Mouse (Mus musculus) kidney, embryonic 16.5 days (tissue): ENCODE data around the gene Tcn2. TPM values are rescaled to one million over a fixed set of nuclear protein-coding genes. Genes with fewer than 3 reads are reported as not detected.
A peak's percentile ranks its signal among the peaks of the same experiment; 100 is the strongest.

Source experiments
- ATAC-seq: fragments of 200-750 bp; cut with Nextera tagmentation; 2 replicates; pipeline ENCODE4 v1.8.0; 2017; ENCODE audit warnings: moderate TSS enrichment; ENCODE audit not compliant: low FRiP score, low TSS enrichment
- H3K27ac ChIP-seq: fragments of 300-500 bp; sonication (generic); 2 replicates; pipeline ENCODE4 v1.5.1; 2014; ENCODE audit warnings: low read length
- H3K27me3 ChIP-seq: fragments of 300-500 bp; sonication (generic); 2 replicates; pipeline ENCODE4 v1.6.1; 2014; ENCODE audit warnings: low read length, control low read depth, mixed read lengths; ENCODE audit not compliant: insufficient read depth
- H3K36me3 ChIP-seq: fragments of 300-500 bp; sonication (generic); 2 replicates; pipeline ENCODE4 v1.6.1; 2014; ENCODE audit warnings: low read length, control low read depth, mixed read lengths; ENCODE audit not compliant: insufficient read depth
- H3K4me1 ChIP-seq: fragments of 300-500 bp; sonication (generic); 2 replicates; pipeline ENCODE4 v1.6.1; 2014; ENCODE audit warnings: low read length, control low read depth, mixed read lengths; ENCODE audit not compliant: insufficient read depth
- H3K4me2 ChIP-seq: fragments of 300-500 bp; sonication (generic); replicated peaks from 2 replicates; pipeline ENCODE4 v1.6.1; 2014; ENCODE audit warnings: low read depth, low read length
- H3K4me3 ChIP-seq: fragments of 300-500 bp; sonication (generic); 2 replicates; pipeline ENCODE4 v1.5.1; 2014; ENCODE audit warnings: mild to moderate bottlenecking, low read length
- H3K9ac ChIP-seq: fragments of 300-500 bp; sonication (generic); replicated peaks from 2 replicates; pipeline ENCODE4 v1.6.1; 2014; ENCODE audit warnings: low read length
- H3K9me3 ChIP-seq: fragments of 300-500 bp; sonication (generic); 2 replicates; pipeline ENCODE4 v1.6.1; 2016; ENCODE audit warnings: low read length, control low read depth
- WGBS: fragments of 180-500 bp; shearing (Covaris S2); extraction: QIAGEN DNeasy Blood & Tissue Kit; methylation state at CpG from one replicate; pipeline ENCODE4 v1.1.7; 2014; 5-methylcytosine and 5-hydroxymethylcytosine counted together
- polyA plus RNA-seq: library from polyadenylated mRNA; unstranded; fragments of >200 nt; fragmentation: Nextera tagmentation; extraction: Ambion mirVana; gene quantifications from 2 replicates; pipeline ENCODE4 v1.2.1, GENCODE M21; 2015

Tcn2 gene
- polyA plus RNA-seq, 1 experiment from 2014 or later: 173 TPM

- no peak overlapping the region for H3K4me3 ChIP-seq
- peaks cover 5% of the 10 kb centered on the region for H3K36me3 ChIP-seq
- no peak overlapping the region for H3K4me2 ChIP-seq
- H3K27ac ChIP-seq: no peak overlapping the region
- no peaks in the 10 kb centered on the region for H3K27me3 ChIP-seq
- ATAC-seq: no peak
- H3K4me1 ChIP-seq: no peaks in the 10 kb centered on the region
- no peak overlapping the region for H3K9ac ChIP-seq
- no peaks in the 10 kb centered on the region for H3K9me3 ChIP-seq
- 77% methylated on average over 5 of the region's 5 CpGs for WGBS
These were observed 28.9 kb downstream of the Tcn2 start for GRCm38 (mm10) chr11:3903046-3903445.

- Histone ChIP-seq H3K4me2 (no peak overlapping the region), H3K27me3 (no peaks in the 10 kb centered on the region), H3K27ac (no peak overlapping the region), H3K9me3 (no peaks in the 10 kb centered on the region), H3K4me1 (no peaks in the 10 kb centered on the region), H3K9ac (no peak overlapping the region), H3K36me3 (peaks cover 5% of the 10 kb centered on the region), H3K4me3 (no peak overlapping the region)
- 87% methylated on average over 3 of the region's 3 CpGs for WGBS
- no peak for ATAC-seq
These were observed 29.4 kb downstream of the Tcn2 start for GRCm38 (mm10) chr11:3902516-3902915.

GRCm38 (mm10) chr11:3900296-3900695, 31.7 kb downstream of the Tcn2 start:
- WGBS: 85% methylated on average over 6 of the region's 6 CpGs
- no peak for ATAC-seq
- H3K9ac ChIP-seq: no peak overlapping the region

GRCm38 (mm10) chr11:3895933-3896332, 36.0 kb downstream of the Tcn2 start:
- Histone ChIP-seq H3K9ac (no peak overlapping the region), H3K27me3 (no peaks in the 10 kb centered on the region), H3K27ac (peak overlapping the region; percentile 24; the same call in 1 of the 2 replicates), H3K9me3 (no peaks in the 10 kb centered on the region), H3K36me3 (peaks cover 5% of the 10 kb centered on the region), H3K4me1 (peaks cover 15% of the 10 kb centered on the region; the same call in 1 of the 2 replicates), H3K4me3 (no peak overlapping the region), H3K4me2 (no peak overlapping the region)
- WGBS: 81% methylated on average over 1 of the region's 1 CpGs
- ATAC-seq: no peak

More at GRCm38 (mm10) chr11:3900296-3900695, 31.7 kb downstream of the Tcn2 start:
- no peak overlapping the region for H3K4me2 ChIP-seq
- peaks cover 11% of the 10 kb centered on the region; the same call in 1 of the 2 replicates for H3K4me1 ChIP-seq
- no peaks in the 10 kb centered on the region for H3K27me3 ChIP-seq
- H3K4me3 ChIP-seq: no peak overlapping the region
- no peak overlapping the region for H3K27ac ChIP-seq
- peaks cover 5% of the 10 kb centered on the region for H3K36me3 ChIP-seq
- H3K9me3 ChIP-seq: no peaks in the 10 kb centered on the region

- no peak; the same call in 1 of the 2 replicates for ATAC-seq
These were observed 36.5 kb downstream of the Tcn2 start for GRCm38 (mm10) chr11:3895458-3895857.

GRCm38 (mm10) chr11:3894406-3895281, 37.3 kb downstream of the Tcn2 start, which contains the start of the genes 4921536K21Rik and Dusp18:
Gene 4921536K21Rik, minus strand, starts transcription at chr11:3895098.
Gene Dusp18, plus strand, starts transcription at chr11:3895240.
- Histone ChIP-seq H3K4me1 (peaks cover 15% of the 10 kb centered on the region; the same call in 1 of the 2 replicates), H3K27ac (peak within 1 kb of the TSS; percentile 97), H3K4me3 (peak within 1 kb of the TSS; percentile 63), H3K9ac (peak within 1 kb of the TSS; percentile 80), H3K36me3 (peaks cover 5% of the 10 kb centered on the region), H3K27me3 (no peaks in the 10 kb centered on the region), H3K9me3 (no peaks in the 10 kb centered on the region), H3K4me2 (peak within 1 kb of the TSS; percentile 95)
- WGBS: 3% methylated on average over 46 of the region's 46 CpGs
- ATAC-seq: peak; percentile 98

More at GRCm38 (mm10) chr11:3895458-3895857, 36.5 kb downstream of the Tcn2 start:
- Histone ChIP-seq H3K4me1 (peaks cover 15% of the 10 kb centered on the region; the same call in 1 of the 2 replicates), H3K9ac (peak overlapping the region; percentile 80), H3K4me3 (peak overlapping the region; percentile 63), H3K36me3 (peaks cover 5% of the 10 kb centered on the region), H3K27ac (peak overlapping the region; percentile 97), H3K4me2 (peak overlapping the region; percentile 95), H3K27me3 (no peaks in the 10 kb centered on the region), H3K9me3 (no peaks in the 10 kb centered on the region)
- 3% methylated on average over 10 of the region's 10 CpGs for WGBS

- no peaks in the 10 kb centered on the region for H3K9me3 ChIP-seq
- 77% methylated on average over 6 of the region's 6 CpGs for WGBS
- peaks cover 15% of the 10 kb centered on the region; the same call in 1 of the 2 replicates for H3K4me1 ChIP-seq
- H3K36me3 ChIP-seq: peaks cover 5% of the 10 kb centered on the region
- H3K9ac ChIP-seq: no peak overlapping the region
- H3K27ac ChIP-seq: no peak overlapping the region
- H3K27me3 ChIP-seq: no peaks in the 10 kb centered on the region
- H3K4me3 ChIP-seq: no peak overlapping the region
- no peak for ATAC-seq
- peak overlapping the region; percentile 95 for H3K4me2 ChIP-seq
These were observed 38.0 kb downstream of the Tcn2 start for GRCm38 (mm10) chr11:3893970-3894369.

GRCm38 (mm10) chr11:3887331-3887730, 44.6 kb downstream of the Tcn2 start:
- no peaks in the 10 kb centered on the region for H3K9me3 ChIP-seq
- no peak for ATAC-seq
- H3K27me3 ChIP-seq: no peaks in the 10 kb centered on the region
- H3K4me1 ChIP-seq: 0 out of 2 replicates have a peak, but pooled peaks cover 6% of the 10 kb centered on the region
- no peak overlapping the region for H3K9ac ChIP-seq
- H3K27ac ChIP-seq: no peak overlapping the region
- no peaks in the 10 kb centered on the region for H3K36me3 ChIP-seq
- H3K4me2 ChIP-seq: no peak overlapping the region
- no peak overlapping the region for H3K4me3 ChIP-seq
- WGBS: 73% methylated on average over 5 of the region's 5 CpGs

GRCm38 (mm10) chr11:3883711-3884110, 48.2 kb downstream of the Tcn2 start:
- no peaks in the 10 kb centered on the region for H3K27me3 ChIP-seq
- H3K9me3 ChIP-seq: no peaks in the 10 kb centered on the region
- no peak for ATAC-seq
- WGBS: 82% methylated on average over 3 of the region's 3 CpGs
- no peak overlapping the region for H3K27ac ChIP-seq
- no peak overlapping the region for H3K4me3 ChIP-seq
- no peak overlapping the region for H3K9ac ChIP-seq
- no peak overlapping the region for H3K4me2 ChIP-seq
- 0 out of 2 replicates have a peak, but pooled peaks cover 6% of the 10 kb centered on the region for H3K4me1 ChIP-seq
- H3K36me3 ChIP-seq: no peaks in the 10 kb centered on the region

- no peak overlapping the region for H3K4me3 ChIP-seq
- no peaks in the 10 kb centered on the region for H3K36me3 ChIP-seq
- ATAC-seq: peak; percentile 57; the same call in 1 of the 2 replicates
- H3K9ac ChIP-seq: no peak overlapping the region
- no peak overlapping the region for H3K27ac ChIP-seq
- H3K9me3 ChIP-seq: no peaks in the 10 kb centered on the region
- H3K4me1 ChIP-seq: 0 out of 2 replicates have a peak, but pooled peaks cover under 1% of the 10 kb centered on the region
- H3K4me2 ChIP-seq: no peak overlapping the region
- H3K27me3 ChIP-seq: no peaks in the 10 kb centered on the region
- WGBS: 35% methylated on average over 2 of the region's 2 CpGs
These were observed 52.1 kb downstream of the Tcn2 start for GRCm38 (mm10) chr11:3879836-3880235.
